Mouse (Mus musculus): Measurements from ENCODE around the gene Ppp1r3g.
A peak's percentile ranks its signal among the peaks of the same experiment; 100 is the strongest.
"Not testable (repeated sequence)": the region's sequence is repeated elsewhere in the genome, so short reads cannot be mapped to it uniquely, and the experiment has no call there.

The Ppp1r3g gene

GRCm38 (mm10) chr13:35958539-35958938, at the start of gene Ppp1r3g:
Gene Ppp1r3g (plus strand): TSS chr13:35958839.
- DNase-seq (ENCODE audit: low spot score), result no peak

GRCm38 (mm10) chr13:35911476-35911875, 47.2 kb upstream of the Ppp1r3g start:
- no peak for DNase-seq (ENCODE audit: low spot score)

- DNase-seq (ENCODE audit: low spot score), result peak; percentile 70
Observed at GRCm38 (mm10) chr13:35937991-35938390, 20.6 kb upstream of the Ppp1r3g start.

- no peak for DNase-seq (ENCODE audit: low spot score)
Observed at GRCm38 (mm10) chr13:35939871-35940665, 18.6 kb upstream of the Ppp1r3g start.

- no peak for DNase-seq (ENCODE audit: low spot score)
Observed at GRCm38 (mm10) chr13:35940934-35941333, 17.7 kb upstream of the Ppp1r3g start.

GRCm38 (mm10) chr13:35946659-35947353, 11.8 kb upstream of the Ppp1r3g start:
- DNase-seq (ENCODE audit: low spot score), result no peak

GRCm38 (mm10) chr13:35947354-35948000, 11.2 kb upstream of the Ppp1r3g start:
- peak; percentile 80 for DNase-seq (ENCODE audit: low spot score)

GRCm38 (mm10) chr13:35949814-35950455, 8.7 kb upstream of the Ppp1r3g start:
- DNase-seq (ENCODE audit: low spot score), result no peak

- no peak for DNase-seq (ENCODE audit: low spot score)
Observed at GRCm38 (mm10) chr13:35959391-35960067, 890 bp downstream of the Ppp1r3g start.

- DNase-seq (ENCODE audit: low spot score), result no peak
Observed at GRCm38 (mm10) chr13:35963583-35963982, 4.9 kb downstream of the Ppp1r3g start.

GRCm38 (mm10) chr13:35967690-35968089, 9.1 kb downstream of the Ppp1r3g start:
- DNase-seq (ENCODE audit: low spot score), result no peak

- no peak for DNase-seq (ENCODE audit: low spot score)
Observed at GRCm38 (mm10) chr13:35968131-35968718, 9.6 kb downstream of the Ppp1r3g start.

GRCm38 (mm10) chr13:35968719-35969430, 10.2 kb downstream of the Ppp1r3g start:
- no peak for DNase-seq (ENCODE audit: low spot score)

- no peak for DNase-seq (ENCODE audit: low spot score)
Observed at GRCm38 (mm10) chr13:35969431-35969721, 10.7 kb downstream of the Ppp1r3g start.

- DNase-seq (ENCODE audit: low spot score), result no peak
Observed at GRCm38 (mm10) chr13:35969829-35970228, 11.2 kb downstream of the Ppp1r3g start.

GRCm38 (mm10) chr13:35976912-35977311, 18.3 kb downstream of the Ppp1r3g start:
- no peak for DNase-seq (ENCODE audit: low spot score)

- DNase-seq (ENCODE audit: low spot score), result no peak
Observed at GRCm38 (mm10) chr13:35980471-35980870, 21.8 kb downstream of the Ppp1r3g start.

- no peak for DNase-seq (ENCODE audit: low spot score)
Observed at GRCm38 (mm10) chr13:35982985-35983384, 24.3 kb downstream of the Ppp1r3g start.

- no peak for DNase-seq (ENCODE audit: low spot score)
Observed at GRCm38 (mm10) chr13:35989329-35989728, 30.7 kb downstream of the Ppp1r3g start.

- not testable (repeated sequence) for DNase-seq (ENCODE audit: low spot score)
Observed at GRCm38 (mm10) chr13:35991185-35991584, 32.5 kb downstream of the Ppp1r3g start.

GRCm38 (mm10) chr13:35994067-35994466, 35.4 kb downstream of the Ppp1r3g start:
- DNase-seq (ENCODE audit: low spot score), result peak; percentile 71
